Mouse (Mus musculus) embryonic facial prominence, embryonic 11.5 days (tissue): Measurements from ENCODE around the gene Ucn. TPM values are rescaled to one million over a fixed set of nuclear protein-coding genes. Genes with fewer than 3 reads are reported as not detected.

Experiments
- polyA plus RNA-seq: library from polyadenylated mRNA; unstranded; fragments of >200 nt; fragmentation: Nextera tagmentation; extraction: Ambion mirVana; gene quantifications from 2 replicates; pipeline ENCODE4 v1.2.1, GENCODE M21; 2014

The Ucn gene
- polyA plus RNA-seq, 1 experiment from 2014 or later: not detected

Other genes with a start within 250 kb of the Ucn start
- 347 and 379 TPM in 2 replicates for gene Ost4, start 231.0 kb downstream of the Ucn start, polyA plus RNA-seq
- 79.7 and 95.4 TPM in 2 replicates for gene Emilin1, start 225.4 kb downstream of the Ucn start, polyA plus RNA-seq
- gene Khk, start 217.4 kb downstream of the Ucn start, polyA plus RNA-seq: 9.2 and 9.9 TPM in 2 replicates
- 3.7 and 4.4 TPM in 2 replicates for gene Cgref1, start 193.2 kb downstream of the Ucn start, polyA plus RNA-seq
- 88.2 and 95.1 TPM in 2 replicates for gene Preb, start 178.5 kb downstream of the Ucn start, polyA plus RNA-seq
- not detected in 2 replicates for gene Tcf23, start 170.2 kb downstream of the Ucn start, polyA plus RNA-seq
- 88.2 and 105 TPM in 2 replicates for gene Atraid, start 90.5 kb downstream of the Ucn start, polyA plus RNA-seq
- 6.6 and 6.7 TPM in 2 replicates for gene Slc5a6, start 89.9 kb downstream of the Ucn start, polyA plus RNA-seq
- gene Cad, start 84.0 kb downstream of the Ucn start, polyA plus RNA-seq: 21.3 and 23.5 TPM in 2 replicates
- not detected in 2 replicates for gene Dnajc5g, start 32.5 kb downstream of the Ucn start, polyA plus RNA-seq
- 0.46 and 0.59 TPM in 2 replicates for gene Slc30a3, start 30.6 kb downstream of the Ucn start, polyA plus RNA-seq
- not detected in 2 replicates for gene Trim54, start 22.1 kb downstream of the Ucn start, polyA plus RNA-seq
- gene Mpv17, start 15.4 kb upstream of the Ucn start, polyA plus RNA-seq: 50.5 and 50.8 TPM in 2 replicates
- 1.2 and 1.3 TPM in 2 replicates for gene Gm29609, start 41.1 kb upstream of the Ucn start, polyA plus RNA-seq
- gene Gtf3c2, start 41.3 kb upstream of the Ucn start, polyA plus RNA-seq: 66.6 and 66.8 TPM in 2 replicates
- gene Snx17, start 54.4 kb upstream of the Ucn start, polyA plus RNA-seq: 150 and 158 TPM in 2 replicates
- gene Eif2b4, start 54.6 kb upstream of the Ucn start, polyA plus RNA-seq: 68.2 and 81.7 TPM in 2 replicates
- 4.0 and 5.0 TPM in 2 replicates for gene Zfp513, start 63.5 kb upstream of the Ucn start, polyA plus RNA-seq
- 142 and 147 TPM in 2 replicates for gene Ppm1g, start 81.9 kb upstream of the Ucn start, polyA plus RNA-seq
- 138 and 140 TPM in 2 replicates for gene Nrbp1, start 102.0 kb upstream of the Ucn start, polyA plus RNA-seq
- gene Gm9970, start 102.4 kb upstream of the Ucn start, polyA plus RNA-seq: 0.57 and 0.58 TPM in 2 replicates
- gene Krtcap3, start 112.9 kb upstream of the Ucn start, polyA plus RNA-seq: 12.4 and 14.6 TPM in 2 replicates
- gene Ift172, start 152.3 kb upstream of the Ucn start, polyA plus RNA-seq: 31.2 and 38.6 TPM in 2 replicates
- gene Fndc4, start 157.3 kb upstream of the Ucn start, polyA plus RNA-seq: 58.2 and 67.5 TPM in 2 replicates
- gene Gckr, start 158.6 kb upstream of the Ucn start, polyA plus RNA-seq: 0.48 and 0.49 TPM in 2 replicates